Mouse (Mus musculus) hindbrain, postnatal 0 days (tissue): ENCODE results near the gene Rab9. TPM values are rescaled to one million over a fixed set of nuclear protein-coding genes. Genes with fewer than 3 reads are reported as not detected.
"Not testable (repeated sequence)": the region's sequence is repeated elsewhere in the genome, so short reads cannot be mapped to it uniquely, and the experiment has no call there.

Experiments used
- ATAC-seq: fragments of 200-750 bp; cut with Nextera tagmentation; 2 replicates; pipeline ENCODE4 v1.8.0; 2017; ENCODE audit warnings: mild to moderate bottlenecking, moderate TSS enrichment, moderate library complexity
- DNase-seq: peaks from one replicate; pipeline ENCODE4 v3.0.0-alpha.2; 2015; ENCODE audit warnings: low spot score
- H3K27ac ChIP-seq: fragments of 300-500 bp; sonication (generic); 2 replicates; pipeline ENCODE4 v1.5.1; 2014; ENCODE audit warnings: mild to moderate bottlenecking
- H3K27me3 ChIP-seq: fragments of 300-500 bp; sonication (generic); 2 replicates; pipeline ENCODE4 v1.6.1; 2014; ENCODE audit warnings: low read length, mixed read lengths; ENCODE audit not compliant: insufficient read depth
- H3K36me3 ChIP-seq: fragments of 300-500 bp; sonication (generic); 2 replicates; pipeline ENCODE4 v1.6.1; 2014; ENCODE audit warnings: low read length, mixed read lengths; ENCODE audit not compliant: insufficient read depth
- H3K4me1 ChIP-seq: fragments of 300-500 bp; sonication (generic); 2 replicates; pipeline ENCODE4 v1.6.1; 2014; ENCODE audit warnings: antibody characterized with exemption, low read length, mixed read lengths; ENCODE audit not compliant: insufficient read depth
- H3K4me2 ChIP-seq: fragments of 300-500 bp; sonication (generic); 2 replicates; pipeline ENCODE4 v1.6.1; 2014; ENCODE audit warnings: low read depth, mild to moderate bottlenecking, low read length, moderate library complexity, mixed read lengths
- H3K4me3 ChIP-seq: fragments of 300-500 bp; sonication (generic); 2 replicates; pipeline ENCODE4 v1.5.1; 2014; ENCODE audit warnings: low read length
- H3K9ac ChIP-seq: fragments of 300-500 bp; sonication (generic); replicated peaks from 2 replicates; pipeline ENCODE4 v1.6.1; 2014; ENCODE audit warnings: mild to moderate bottlenecking, low read length, moderate library complexity, mixed read lengths
- H3K9me3 ChIP-seq: fragments of 300-500 bp; sonication (generic); 2 replicates; pipeline ENCODE4 v1.6.1; 2016; ENCODE audit warnings: low read length, mixed read lengths
- CTCF ChIP-seq: IDR thresholded peaks from 2 replicates; pipeline ENCODE4 v1.5.1; 2016; ENCODE audit warnings: antibody characterized with exemption, control low read depth, low read depth
- WGBS: fragments of 180-500 bp; shearing (Covaris S2); extraction: QIAGEN DNeasy Blood & Tissue Kit; methylation state at CpG from one replicate; pipeline ENCODE4 v1.1.7; 2014; 5-methylcytosine and 5-hydroxymethylcytosine counted together
- polyA plus RNA-seq: library from polyadenylated mRNA; unstranded; fragments of >200 nt; fragmentation: Nextera tagmentation; extraction: Ambion mirVana; gene quantifications from 2 replicates; pipeline ENCODE4 v1.2.1, GENCODE M21; 2015
- total RNA-seq: library from RNA; depleted of rRNA; stranded (reverse); fragments of >200 nt; gene quantifications from 2 replicates; pipeline ENCODE4 v1.2.3, GENCODE M21; 2014; rRNA removed

The Rab9 gene
- total RNA-seq, result 29.5 and 42.7 TPM in 2 replicates
- 65.2 and 67.2 TPM in 2 replicates for polyA plus RNA-seq

GRCm38 (mm10) chrX:166479365-166479983 is at the start of gene Rab9:
TSS of gene Rab9 (minus strand) at chrX:166479867.
- Histone ChIP-seq H3K4me3 (peak within 1 kb of the TSS; percentile 54), H3K9ac (peak within 1 kb of the TSS; percentile 66), H3K9me3 (no peaks in the 10 kb centered on the region), H3K27ac (peak within 1 kb of the TSS; percentile 76), H3K27me3 (no peaks in the 10 kb centered on the region), H3K4me1 (no peaks in the 10 kb centered on the region), H3K36me3 (no peaks in the 10 kb centered on the region), H3K4me2 (peak within 1 kb of the TSS; percentile 52)
- DNase-seq (peak; percentile 93), ATAC-seq (peak; percentile 99)
- no peak for TF ChIP-seq CTCF
- 27% methylated on average over 39 of the region's 41 CpGs for WGBS

DNA sequence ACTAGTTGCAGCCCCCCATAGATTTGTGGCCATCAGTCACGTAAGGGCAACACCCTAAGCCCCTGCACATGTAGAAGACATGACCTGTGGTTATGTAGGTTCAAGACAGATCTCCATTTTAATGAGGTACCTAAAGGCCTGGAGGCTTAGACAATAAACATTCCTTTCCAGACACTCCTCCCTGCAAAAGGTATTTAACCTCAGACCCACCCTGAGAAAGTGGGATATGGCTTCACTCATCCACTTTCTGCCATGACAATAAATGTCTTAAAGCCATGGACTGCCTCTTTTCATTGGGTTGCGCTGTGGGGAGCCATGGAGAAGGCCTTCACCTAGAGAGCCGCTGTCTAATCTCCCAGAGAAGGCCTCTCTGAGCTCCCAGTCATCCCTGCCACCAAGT is 48.5 kb upstream of the Rab9 start:
- no peaks in the 10 kb centered on the region for H3K9me3 ChIP-seq
- TF ChIP-seq CTCF, result no peak
- no peaks in the 10 kb centered on the region for H3K36me3 ChIP-seq
- ATAC-seq (no peak), DNase-seq (no peak)
- WGBS, result 81% methylated on average over 3 of the region's 3 CpGs
- no peak overlapping the region for H3K4me2 ChIP-seq
- H3K4me3 ChIP-seq, result no peak overlapping the region
- no peaks in the 10 kb centered on the region for H3K27me3 ChIP-seq
- no peak overlapping the region for H3K9ac ChIP-seq
- no peak overlapping the region for H3K27ac ChIP-seq
- H3K4me1 ChIP-seq, result no peaks in the 10 kb centered on the region

DNA sequence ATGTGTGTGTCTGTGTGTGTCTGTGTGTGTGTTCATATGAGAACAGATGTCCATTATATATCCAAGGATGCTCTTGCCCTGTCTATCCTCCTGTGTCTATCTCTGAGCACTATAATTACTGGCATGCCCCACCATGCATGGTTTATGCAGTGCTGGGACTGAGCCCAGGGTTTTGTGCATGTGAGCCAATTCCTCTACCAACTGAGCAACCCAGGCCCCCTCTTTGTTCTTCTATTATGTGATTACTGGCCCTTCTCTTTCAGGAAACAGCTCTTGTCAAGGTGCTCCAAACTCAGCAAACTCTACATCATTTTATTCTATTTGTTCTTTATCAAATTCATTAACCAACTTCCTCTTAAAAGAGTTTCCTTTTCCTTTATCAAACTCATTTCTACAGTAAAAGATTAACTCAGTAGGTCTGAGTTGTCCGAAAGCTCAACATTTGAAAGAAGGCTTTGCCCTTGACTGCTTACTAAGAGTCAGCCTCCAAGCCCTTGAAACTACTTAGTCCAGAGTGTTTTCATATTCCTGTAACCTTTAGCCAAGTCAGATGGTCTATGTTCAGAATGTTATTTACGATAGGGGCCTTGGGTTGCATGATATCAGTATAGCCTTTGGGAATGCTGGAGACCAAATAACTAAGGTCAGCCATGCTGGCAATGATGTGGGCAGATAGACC is 46.1 kb upstream of the Rab9 start:
- Histone ChIP-seq H3K9ac (no peak overlapping the region), H3K36me3 (no peaks in the 10 kb centered on the region), H3K4me1 (no peaks in the 10 kb centered on the region), H3K4me3 (no peak overlapping the region), H3K4me2 (no peak overlapping the region), H3K9me3 (no peaks in the 10 kb centered on the region), H3K27me3 (no peaks in the 10 kb centered on the region), H3K27ac (no peak overlapping the region)
- 88% methylated on average over 2 of the region's 2 CpGs for WGBS
- no peak for ATAC-seq
- no peak for DNase-seq
- TF ChIP-seq CTCF, result no peak

DNA sequence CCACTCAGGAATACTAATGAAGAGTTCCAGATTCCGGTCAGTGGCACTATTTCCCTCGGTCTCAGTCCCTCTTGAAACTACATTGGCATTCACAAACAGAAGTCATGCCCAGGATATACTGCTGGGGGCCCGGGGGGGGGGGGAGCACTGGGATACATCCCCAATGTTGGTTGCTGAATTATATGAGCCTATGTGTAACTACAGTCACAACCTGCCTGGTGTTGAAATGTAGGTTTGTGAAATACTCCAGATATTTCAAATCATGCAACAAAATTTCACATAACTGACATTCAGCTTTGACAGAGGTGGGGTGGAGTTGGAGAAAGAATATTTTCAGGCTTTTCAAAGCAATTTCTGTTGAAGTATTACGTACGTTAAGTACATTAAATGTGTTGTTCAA is 41.1 kb upstream of the Rab9 start:
- H3K9me3 ChIP-seq, result no peaks in the 10 kb centered on the region
- no peak for ATAC-seq
- no peaks in the 10 kb centered on the region for H3K4me1 ChIP-seq
- H3K4me2 ChIP-seq, result no peak overlapping the region
- no peak overlapping the region for H3K27ac ChIP-seq
- H3K9ac ChIP-seq, result no peak overlapping the region
- WGBS, result 86% methylated on average over 5 of the region's 5 CpGs
- H3K4me3 ChIP-seq, result no peak overlapping the region
- no peaks in the 10 kb centered on the region for H3K27me3 ChIP-seq
- H3K36me3 ChIP-seq, result no peaks in the 10 kb centered on the region
- DNase-seq, result no peak
- TF ChIP-seq CTCF, result no peak

DNA sequence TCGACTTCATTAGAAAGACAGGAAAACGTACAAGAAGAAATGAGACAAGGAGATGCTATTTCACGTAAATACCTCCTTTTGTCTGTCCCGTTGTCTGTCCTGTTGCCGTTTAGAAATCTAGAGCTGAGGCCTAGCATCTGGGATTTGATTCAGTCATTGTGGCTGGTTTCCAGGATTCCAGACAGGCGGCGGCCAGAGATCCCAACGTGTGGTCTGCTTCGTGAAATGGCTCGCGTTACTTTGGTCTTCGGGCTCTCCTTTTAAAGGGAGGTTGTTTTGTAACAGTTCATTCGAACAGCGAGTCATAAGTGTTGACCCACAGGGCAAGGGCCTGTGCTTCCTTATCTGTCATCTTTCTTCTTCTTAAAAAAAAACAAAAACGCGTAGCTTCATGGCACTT is 38.7 kb upstream of the Rab9 start, which contains the start of gene Tceanc:
TSS of gene Tceanc (minus strand) at position 223 of the 400 bp plus-strand sequence.
- no peaks in the 10 kb centered on the region for H3K36me3 ChIP-seq
- TF ChIP-seq CTCF, result no peak
- H3K9me3 ChIP-seq, result no peaks in the 10 kb centered on the region
- no peak within 1 kb of the TSS for H3K4me3 ChIP-seq
- ATAC-seq, result no peak
- no peak within 1 kb of the TSS for H3K27ac ChIP-seq
- H3K9ac ChIP-seq, result no peak within 1 kb of the TSS
- H3K27me3 ChIP-seq, result no peaks in the 10 kb centered on the region
- H3K4me2 ChIP-seq, result no peak within 1 kb of the TSS
- no peaks in the 10 kb centered on the region for H3K4me1 ChIP-seq
- 64% methylated on average over 16 of the region's 16 CpGs for WGBS
- peak; percentile 14 for DNase-seq

GRCm38 (mm10) chrX:166516631-166517030 is 37.0 kb upstream of the Rab9 start:
- no peak for DNase-seq
- no peak overlapping the region for H3K27ac ChIP-seq

GRCm38 (mm10) chrX:166515923-166516322 is 36.3 kb upstream of the Rab9 start:
- H3K9me3 ChIP-seq, result no peaks in the 10 kb centered on the region
- TF ChIP-seq CTCF, result no peak
- WGBS, result 92% methylated on average over 3 of the region's 3 CpGs
- H3K4me1 ChIP-seq, result no peaks in the 10 kb centered on the region
- DNase-seq, result no peak
- no peak overlapping the region for H3K4me3 ChIP-seq
- no peak overlapping the region for H3K27ac ChIP-seq
- H3K4me2 ChIP-seq, result no peak overlapping the region
- no peak for ATAC-seq
- no peaks in the 10 kb centered on the region for H3K27me3 ChIP-seq
- H3K9ac ChIP-seq, result no peak overlapping the region
- H3K36me3 ChIP-seq, result no peaks in the 10 kb centered on the region

More at GRCm38 (mm10) chrX:166516631-166517030, 37.0 kb upstream of the Rab9 start:
- Histone ChIP-seq H3K27me3 (no peaks in the 10 kb centered on the region), H3K4me3 (no peak overlapping the region), H3K4me1 (no peaks in the 10 kb centered on the region), H3K9ac (no peak overlapping the region), H3K36me3 (no peaks in the 10 kb centered on the region), H3K9me3 (no peaks in the 10 kb centered on the region), H3K4me2 (no peak overlapping the region)
- no peak for ATAC-seq
- 69% methylated on average over 1 of the region's 1 CpGs for WGBS
- TF ChIP-seq CTCF, result no peak

DNA sequence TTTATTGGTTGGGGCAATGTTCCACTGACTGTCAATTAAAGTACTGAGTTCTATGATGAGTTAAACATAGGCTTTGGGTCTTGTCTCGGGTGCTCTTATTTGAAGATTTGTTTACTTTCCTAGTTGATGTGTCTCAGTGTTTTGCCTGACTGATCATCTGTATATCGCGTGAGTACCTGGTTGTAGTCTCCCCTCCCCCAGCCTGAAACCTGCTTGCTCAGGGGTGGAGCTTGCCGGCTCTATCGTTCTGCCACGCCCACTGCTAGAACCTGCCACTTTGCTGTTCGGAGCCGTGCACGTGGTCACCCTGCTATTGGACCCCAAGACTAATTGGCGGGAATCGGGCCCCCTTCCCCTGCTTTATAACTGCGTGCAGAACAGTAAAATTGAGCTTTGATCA is 34.4 kb upstream of the Rab9 start:
- H3K4me3 ChIP-seq, DNase-seq, H3K9ac ChIP-seq, H3K36me3 ChIP-seq, H3K4me1 ChIP-seq, H3K9me3 ChIP-seq, H3K27ac ChIP-seq, ATAC-seq, H3K27me3 ChIP-seq: not testable (repeated sequence)
- WGBS, result 31% methylated on average over 12 of the region's 12 CpGs
- H3K4me2 ChIP-seq, result peak overlapping the region; percentile 24; the same call in 1 of the 2 replicates
